Mouse (Mus musculus) heart, adult 2 months (tissue): ENCODE results near the gene Cdc42ep5. TPM values are rescaled to one million over a fixed set of nuclear protein-coding genes. Genes with fewer than 3 reads are reported as not detected.
A peak's percentile ranks its signal among the peaks of the same experiment; 100 is the strongest.

Experiments
- DNase-seq, 2 experiments: peaks; one replicate each; pipeline ENCODE4 v3.0.0; 2021
- H3K27ac ChIP-seq: fragments of 200-600 bp; 2 replicates; pipeline ENCODE4 v1.8.1; 2022
- H3K27me3 ChIP-seq: fragments of 200-500 bp; 2 replicates; pipeline ENCODE4 v1.6.1; 2012; ENCODE audit warnings: mild to moderate bottlenecking, low read length, inconsistent platforms, mixed read lengths; ENCODE audit not compliant: control insufficient read depth, insufficient read depth
- H3K36me3 ChIP-seq: fragments of 200-500 bp; 2 replicates; pipeline ENCODE4 v1.6.1; 2012; ENCODE audit warnings: low read length, inconsistent platforms; ENCODE audit not compliant: control insufficient read depth, insufficient read depth
- H3K4me1 ChIP-seq: fragments of 200-500 bp; 2 replicates; pipeline ENCODE4 v1.6.1; 2011; ENCODE audit warnings: low read length; ENCODE audit not compliant: control insufficient read depth, insufficient read depth
- H3K4me3 ChIP-seq: fragments of 200-600 bp; 2 replicates; pipeline ENCODE4 v1.8.1; 2022
- H3K79me2 ChIP-seq: fragments of 200-500 bp; replicated peaks from 2 replicates; pipeline ENCODE4 v1.6.1; 2012; ENCODE audit warnings: mild to moderate bottlenecking, inconsistent platforms, low read length, moderate library complexity, mixed read lengths; ENCODE audit not compliant: control insufficient read depth, insufficient read depth
- H3K9ac ChIP-seq: fragments of 200-500 bp; 2 replicates; pipeline ENCODE4 v1.6.1; 2012; ENCODE audit warnings: low read depth, mild to moderate bottlenecking, control low read depth, inconsistent platforms, low read length, mixed read lengths
- CTCF ChIP-seq: fragments of 200-600 bp; IDR thresholded peaks from 2 replicates; pipeline ENCODE4 v1.8.1; 2022; ENCODE audit warnings: antibody characterized with exemption, mild to moderate bottlenecking, moderate library complexity
- EP300 ChIP-seq: fragments of 200-500 bp; IDR thresholded peaks from 2 replicates; pipeline ENCODE4 v1.6.1; 2011; ENCODE audit warnings: low read depth, low read length, control low read depth; ENCODE audit not compliant: insufficient read depth
- POLR2A ChIP-seq: fragments of 200-500 bp; IDR thresholded peaks from 2 replicates; pipeline ENCODE4 v1.6.1; 2011; ENCODE audit warnings: mild to moderate bottlenecking, low read depth, low read length, control low read depth; ENCODE audit not compliant: insufficient read depth
- WGBS: fragments of 180-500 bp; shearing (Covaris S2); methylation state at CpG from one replicate; pipeline ENCODE4 v1.1.7; 2018; 5-methylcytosine and 5-hydroxymethylcytosine counted together
- intact Hi-C: fragments of 180-260 bp; cut with DNase I; formaldehyde crosslinking; loops from one replicate; pipeline ENCODE4 v1.15.1; 2025
- polyA plus RNA-seq: library from polyadenylated mRNA; depleted of rRNA; stranded (reverse); fragments of >200 nt; gene quantifications from 2 replicates; pipeline ENCODE4 v1.2.3, GENCODE M21; 2012
- total RNA-seq, 2 experiments: library from RNA; stranded (reverse); gene quantifications; 2 replicates each; pipeline ENCODE4 v1.2.3; 2021

Gene Cdc42ep5
- total and polyA plus RNA-seq, 3 experiments, result 3.1 to 10.7 (median 5.8) TPM

GRCm38 (mm10) chr7:4147836-4148235 lies 16.8 kb downstream of the Cdc42ep5 start:
- 73% methylated on average over 4 of the region's 4 CpGs for WGBS
- no peak for DNase-seq
- intact Hi-C loops, result loop anchor here (1.0 to 10.0 kb wide), 2 partner anchors 10 to 767 kb away; partner anchors contain the start of gene Zfp628
- Histone ChIP-seq H3K36me3 (no peaks in the 10 kb centered on the region), H3K4me3 (no peak overlapping the region), H3K27me3 (no peaks in the 10 kb centered on the region), H3K9ac (no peak overlapping the region), H3K4me1 (peaks cover 4% of the 10 kb centered on the region), H3K79me2 (no peaks in the 10 kb centered on the region; the same call in 1 of the 2 replicates), H3K27ac (no peak overlapping the region)
- TF ChIP-seq EP300 (no peak), POLR2A (no peak), CTCF (no peak)

GRCm38 (mm10) chr7:4147371-4147770 lies 17.3 kb downstream of the Cdc42ep5 start:
- 74% methylated on average over 20 of the region's 20 CpGs for WGBS
- DNase-seq, result no peak
- Histone ChIP-seq H3K4me3 (no peak overlapping the region), H3K27me3 (no peaks in the 10 kb centered on the region), H3K79me2 (no peaks in the 10 kb centered on the region; the same call in 1 of the 2 replicates), H3K27ac (no peak overlapping the region), H3K9ac (no peak overlapping the region), H3K4me1 (peaks cover 4% of the 10 kb centered on the region), H3K36me3 (no peaks in the 10 kb centered on the region)
- intact Hi-C loops, result loop anchor here (10.0 kb wide), 1 partner anchor 767 kb away; the partner anchor contains the start of gene Zfp628
- TF ChIP-seq CTCF, result no peak
- TF ChIP-seq POLR2A, result no peak
- TF ChIP-seq EP300, result no peak

GRCm38 (mm10) chr7:4146241-4147180 lies 18.1 kb downstream of the Cdc42ep5 start:
- H3K27me3 ChIP-seq, result no peaks in the 10 kb centered on the region
- H3K9ac ChIP-seq, result no peak overlapping the region
- no peak for DNase-seq
- no peak overlapping the region for H3K4me3 ChIP-seq
- no peak for TF ChIP-seq CTCF
- TF ChIP-seq POLR2A, result no peak
- no peak for TF ChIP-seq EP300
- intact Hi-C loops, result loop anchor here (10.0 kb wide), 1 partner anchor 768 kb away; the partner anchor contains the start of gene Zfp628
- H3K36me3 ChIP-seq, result no peaks in the 10 kb centered on the region
- WGBS, result 88% methylated on average over 23 of the region's 23 CpGs
- peaks cover 4% of the 10 kb centered on the region for H3K4me1 ChIP-seq
- no peak overlapping the region for H3K27ac ChIP-seq
- H3K79me2 ChIP-seq, result no peaks in the 10 kb centered on the region; the same call in 1 of the 2 replicates

GRCm38 (mm10) chr7:4145552-4146190 lies 19.0 kb downstream of the Cdc42ep5 start:
- Histone ChIP-seq H3K4me3 (no peak overlapping the region), H3K79me2 (no peaks in the 10 kb centered on the region; the same call in 1 of the 2 replicates), H3K27me3 (no peaks in the 10 kb centered on the region), H3K27ac (no peak overlapping the region), H3K9ac (no peak overlapping the region), H3K4me1 (peaks cover 4% of the 10 kb centered on the region), H3K36me3 (no peaks in the 10 kb centered on the region)
- TF ChIP-seq POLR2A (peak; percentile 7; the same call in 1 of the 2 replicates), CTCF (peak; percentile 93), EP300 (no peak)
- intact Hi-C loops, result loop anchor here (10.0 kb wide), 1 partner anchor 769 kb away; the partner anchor contains the start of gene Zfp628
- 58% methylated on average over 6 of the region's 6 CpGs for WGBS
- DNase-seq, result peak; percentile 57 to 58

- no peaks in the 10 kb centered on the region for H3K27me3 ChIP-seq
- peaks cover 4% of the 10 kb centered on the region for H3K4me1 ChIP-seq
- H3K9ac ChIP-seq, result no peak overlapping the region
- no peaks in the 10 kb centered on the region; the same call in 1 of the 2 replicates for H3K79me2 ChIP-seq
- TF ChIP-seq EP300 (no peak), POLR2A (no peak), CTCF (no peak)
- DNase-seq, result peak in 1 of 2 experiments; percentile 24
- WGBS, result 91% methylated on average over 20 of the region's 20 CpGs
- H3K36me3 ChIP-seq, result no peaks in the 10 kb centered on the region
- intact Hi-C loops, result loop anchor here (10.0 kb wide), 1 partner anchor 770 kb away; the partner anchor contains the start of gene Zfp628
- no peak overlapping the region for H3K4me3 ChIP-seq
- no peak overlapping the region for H3K27ac ChIP-seq
These were observed 19.7 kb downstream of the Cdc42ep5 start for GRCm38 (mm10) chr7:4144766-4145551.
